Mouse (Mus musculus) embryo, embryonic 9.5 days (tissue): ENCODE measurements at regions not wholly inside any gene's neighbourhood (a gene's known extent, or its start where the extent isn't known, plus 50 kb on each side); places are given as distances from the start of the nearest gene placed in this dataset.
A peak's percentile ranks its signal among the peaks of the same experiment; 100 is the strongest.

Source experiments
- DNase-seq: peaks from one replicate; pipeline ENCODE4 v3.0.0-alpha.2; 2017; ENCODE audit errors: extremely low spot score

DNA sequence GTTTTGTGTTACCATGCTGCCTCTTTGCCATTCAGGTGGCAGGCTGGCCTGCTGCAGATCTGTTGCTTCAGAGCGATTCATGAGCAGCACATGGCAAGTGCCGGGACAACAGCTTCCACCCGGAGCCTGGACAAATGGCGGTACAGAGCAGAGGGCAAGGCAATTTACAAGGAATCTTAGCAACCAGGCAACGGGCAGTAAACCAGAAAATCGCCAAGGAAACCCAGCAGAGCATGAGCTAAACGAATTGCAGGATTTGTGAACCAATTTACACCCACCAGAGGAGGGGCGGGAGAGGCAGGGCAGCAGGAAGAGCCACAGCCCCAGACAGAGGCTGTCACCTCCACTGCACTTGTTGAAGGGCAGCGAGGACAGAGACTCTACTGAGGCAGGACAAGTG, 60.5 kb upstream of the Loxl4 start:
- peak; percentile 69 for DNase-seq

DNA sequence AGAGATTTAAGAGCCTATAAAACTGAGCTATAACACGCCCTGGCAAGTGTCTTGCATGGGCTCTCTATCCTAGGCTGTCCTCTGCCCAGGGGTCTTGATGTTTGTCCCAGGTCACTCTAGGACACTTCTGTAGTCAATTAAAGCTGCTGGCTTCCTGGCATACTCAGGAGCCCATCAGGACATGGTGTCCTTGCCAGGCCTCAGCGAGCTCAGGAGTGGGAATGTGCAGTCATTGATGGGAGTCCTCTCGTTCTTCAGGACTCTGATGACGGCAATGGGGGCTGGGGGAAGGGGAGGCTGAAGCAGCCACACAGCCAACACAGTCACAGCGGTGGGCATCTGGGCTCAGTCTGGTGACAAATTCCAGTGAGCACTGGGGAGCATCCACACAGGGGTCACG, 57.3 kb upstream of the Loxl4 start:
- DNase-seq: no peak

DNA sequence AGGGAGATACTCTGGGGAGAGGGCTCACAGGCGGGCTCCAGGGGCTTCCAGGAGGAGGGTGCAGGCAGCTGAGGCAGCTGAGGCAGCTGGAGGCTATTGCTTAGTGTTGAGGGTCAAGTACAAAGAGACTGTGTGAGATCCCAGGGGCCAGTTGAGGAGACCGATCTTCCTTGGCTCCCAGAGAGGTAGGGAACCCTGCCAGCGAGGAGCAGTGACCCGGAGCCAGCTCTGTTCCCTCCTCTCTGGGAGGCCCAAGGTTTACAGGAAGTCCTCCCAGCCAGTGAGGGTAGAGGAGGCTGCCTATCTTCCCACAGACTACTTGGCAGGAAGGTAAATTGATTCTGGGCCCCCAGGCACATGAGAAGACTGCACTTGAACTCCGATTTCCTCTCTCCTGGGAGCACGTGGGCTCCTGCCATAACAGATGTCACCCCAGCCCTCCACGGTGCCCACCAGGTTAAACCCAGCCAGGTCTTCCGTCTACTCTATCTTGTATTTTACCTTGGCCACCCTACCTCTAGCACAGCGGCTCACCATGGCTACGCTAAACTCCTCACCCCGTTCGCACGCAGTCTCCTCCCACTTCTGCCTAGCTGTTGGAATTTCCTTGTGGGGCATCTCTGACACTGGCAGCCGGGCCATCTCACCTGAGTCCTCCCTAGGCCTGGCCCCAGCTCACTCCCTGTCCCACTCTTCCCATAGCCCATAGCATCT, 55.9 kb upstream of the Loxl4 start:
- DNase-seq: no peak

DNA sequence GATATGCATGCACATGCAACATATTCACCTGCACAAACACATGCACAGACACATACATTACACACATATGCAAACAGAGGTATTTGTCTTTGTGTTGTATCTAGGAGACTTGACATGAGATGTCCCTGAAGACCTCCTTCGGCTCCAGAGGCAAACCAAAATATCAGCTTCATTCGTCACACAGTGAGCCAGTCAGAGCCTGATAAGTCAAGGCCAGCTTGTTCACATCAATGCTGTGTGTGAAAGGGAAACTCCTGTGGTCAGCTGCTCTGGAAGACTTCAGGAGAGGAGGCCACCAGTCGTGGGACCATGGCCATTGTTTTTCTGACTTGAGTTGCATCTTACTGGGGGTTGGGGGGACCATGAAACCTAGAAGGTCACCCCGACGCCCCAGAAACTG, 54.3 kb upstream of the Loxl4 start:
- no peak for DNase-seq
